Mouse (Mus musculus) erythroblast, embryonic 14.5 days (primary cell): ENCODE measurements around the gene Hoxa5.

Experiments used
- GATA1 ChIP-seq: IDR thresholded peaks from 2 replicates; pipeline ENCODE4 v1.6.1; 2012; ENCODE audit warnings: low read length, inconsistent platforms, mixed read lengths
- TAL1 ChIP-seq: IDR thresholded peaks from 3 replicates; pipeline ENCODE4 v1.6.1; 2012; ENCODE audit warnings: low read length, inconsistent platforms, mixed read lengths

- TF ChIP-seq GATA1 (no peak), TAL1 (no peak)
Measured at GRCm38 (mm10) chr6:52174968-52175751, 29.2 kb downstream of the Hoxa5 start.
